Mouse (Mus musculus) CH12.LX (cell line): ENCODE measurements around the gene Snx4.

Source experiments
- CHD1 ChIP-seq: IDR thresholded peaks from 2 replicates; pipeline ENCODE4 v1.6.1; 2012; ENCODE audit warnings: low read depth, low read length, improper control_type of control experiment, inconsistent platforms
- CTCF ChIP-seq, 2 experiments: IDR thresholded peaks in 1 of 2; conservative IDR thresholded peaks in 1 of 2; 2 replicates each; pipeline ENCODE4 v1.5.1; 2011 to 2012; ENCODE audit warnings: low read depth in 2 of 2, low read length in 2 of 2, improper control_type of control experiment in 1 of 2, inconsistent platforms in 1 of 2, mild to moderate bottlenecking in 1 of 2, moderate library complexity in 1 of 2
- E2F4 ChIP-seq: IDR thresholded peaks from 2 replicates; pipeline ENCODE4 v1.6.1; 2011; ENCODE audit warnings: low read depth, low read length, improper control_type of control experiment; ENCODE audit not compliant: insufficient replicate concordance
- ELF1 ChIP-seq: IDR thresholded peaks from 2 replicates; pipeline ENCODE4 v1.6.1; 2014; ENCODE audit warnings: low read depth, mild to moderate bottlenecking, inconsistent platforms, low read length, improper control_type of control experiment
- EP300 ChIP-seq: IDR thresholded peaks from 2 replicates; pipeline ENCODE4 v1.6.1; 2011; ENCODE audit warnings: low read length, improper control_type of control experiment
- HCFC1 ChIP-seq: IDR thresholded peaks from 2 replicates; pipeline ENCODE4 v1.6.1; 2012; ENCODE audit warnings: low read depth, mild to moderate bottlenecking, inconsistent platforms, low read length, improper control_type of control experiment
- KAT2A ChIP-seq: IDR thresholded peaks from 2 replicates; pipeline ENCODE4 v1.6.1; 2012; ENCODE audit warnings: low read length, improper control_type of control experiment, inconsistent platforms; ENCODE audit not compliant: insufficient replicate concordance
- MAFK ChIP-seq: IDR thresholded peaks from 2 replicates; pipeline ENCODE4 v1.6.1; 2011; ENCODE audit warnings: low read length, improper control_type of control experiment; ENCODE audit not compliant: insufficient replicate concordance
- MAX ChIP-seq: IDR thresholded peaks from 2 replicates; pipeline ENCODE4 v1.6.1; 2011; ENCODE audit warnings: low read length, improper control_type of control experiment
- POLR2A ChIP-seq: IDR thresholded peaks from 2 replicates; pipeline ENCODE4 v1.6.1; 2011; ENCODE audit warnings: low read depth, mild to moderate bottlenecking, improper control_type of control experiment, low read length
- USF1 ChIP-seq: IDR thresholded peaks from 2 replicates; pipeline ENCODE4 v1.6.1; 2014; ENCODE audit warnings: low read depth, mild to moderate bottlenecking, inconsistent platforms, low read length, improper control_type of control experiment
- ZNF384 ChIP-seq: IDR thresholded peaks from 2 replicates; pipeline ENCODE4 v1.6.1; 2012; ENCODE audit warnings: low read depth, low read length, improper control_type of control experiment, inconsistent platforms

GRCm38 (mm10) chr16:33288536-33288935 lies 37.3 kb downstream of the Snx4 start:
- TF ChIP-seq MAX (no peak), HCFC1 (no peak), CTCF (conservative IDR thresholded peaks at IDR 0.05 in 1 of 2, IDR thresholded peaks at IDR 0.05 in 1 of 2; ENCODE audit: low read depth in 2 of 2, low read length in 2 of 2) (no peak), MAFK (no peak), POLR2A (no peak), ELF1 (no peak), USF1 (no peak), EP300 (no peak), E2F4 (no peak), CHD1 (no peak), ZNF384 (no peak), KAT2A (no peak)
